Mouse (Mus musculus) heart, adult 2 months (tissue): ENCODE results near the gene Gmds. TPM values are rescaled to one million over a fixed set of nuclear protein-coding genes. Genes with fewer than 3 reads are reported as not detected.

Experiments used
- DNase-seq, 2 experiments: peaks; one replicate each; pipeline ENCODE4 v3.0.0; 2021
- H3K27ac ChIP-seq: fragments of 200-600 bp; 2 replicates; pipeline ENCODE4 v1.8.1; 2022
- H3K27me3 ChIP-seq: fragments of 200-500 bp; 2 replicates; pipeline ENCODE4 v1.6.1; 2012; ENCODE audit warnings: mild to moderate bottlenecking, low read length, inconsistent platforms, mixed read lengths; ENCODE audit not compliant: control insufficient read depth, insufficient read depth
- H3K36me3 ChIP-seq: fragments of 200-500 bp; 2 replicates; pipeline ENCODE4 v1.6.1; 2012; ENCODE audit warnings: low read length, inconsistent platforms; ENCODE audit not compliant: control insufficient read depth, insufficient read depth
- H3K4me1 ChIP-seq: fragments of 200-500 bp; 2 replicates; pipeline ENCODE4 v1.6.1; 2011; ENCODE audit warnings: low read length; ENCODE audit not compliant: control insufficient read depth, insufficient read depth
- H3K4me3 ChIP-seq: fragments of 200-600 bp; 2 replicates; pipeline ENCODE4 v1.8.1; 2022
- H3K79me2 ChIP-seq: fragments of 200-500 bp; replicated peaks from 2 replicates; pipeline ENCODE4 v1.6.1; 2012; ENCODE audit warnings: mild to moderate bottlenecking, inconsistent platforms, low read length, moderate library complexity, mixed read lengths; ENCODE audit not compliant: control insufficient read depth, insufficient read depth
- H3K9ac ChIP-seq: fragments of 200-500 bp; 2 replicates; pipeline ENCODE4 v1.6.1; 2012; ENCODE audit warnings: low read depth, mild to moderate bottlenecking, control low read depth, inconsistent platforms, low read length, mixed read lengths
- CTCF ChIP-seq: fragments of 200-600 bp; IDR thresholded peaks from 2 replicates; pipeline ENCODE4 v1.8.1; 2022; ENCODE audit warnings: antibody characterized with exemption, mild to moderate bottlenecking, moderate library complexity
- EP300 ChIP-seq: fragments of 200-500 bp; IDR thresholded peaks from 2 replicates; pipeline ENCODE4 v1.6.1; 2011; ENCODE audit warnings: low read depth, low read length, control low read depth; ENCODE audit not compliant: insufficient read depth
- POLR2A ChIP-seq: fragments of 200-500 bp; IDR thresholded peaks from 2 replicates; pipeline ENCODE4 v1.6.1; 2011; ENCODE audit warnings: mild to moderate bottlenecking, low read depth, low read length, control low read depth; ENCODE audit not compliant: insufficient read depth
- WGBS: fragments of 180-500 bp; shearing (Covaris S2); methylation state at CpG from one replicate; pipeline ENCODE4 v1.1.7; 2018; 5-methylcytosine and 5-hydroxymethylcytosine counted together
- intact Hi-C: fragments of 180-260 bp; cut with DNase I; formaldehyde crosslinking; loops from one replicate; pipeline ENCODE4 v1.15.1; 2025
- polyA plus RNA-seq: library from polyadenylated mRNA; depleted of rRNA; stranded (reverse); fragments of >200 nt; gene quantifications from 2 replicates; pipeline ENCODE4 v1.2.3, GENCODE M21; 2012
- total RNA-seq, 2 experiments: library from RNA; stranded (reverse); gene quantifications; 2 replicates each; pipeline ENCODE4 v1.2.3; 2021

The Gmds gene
- total and polyA plus RNA-seq, 3 experiments = 4.2 to 6.0 (median 5.2) TPM

- 91% methylated on average over 8 of the region's 8 CpGs for WGBS
- H3K27me3 ChIP-seq = no peaks in the 10 kb centered on the region
- H3K36me3 ChIP-seq = no peaks in the 10 kb centered on the region
- 0 out of 2 replicates have a peak, but pooled peaks cover 1% of the 10 kb centered on the region for H3K4me1 ChIP-seq
- H3K9ac ChIP-seq = no peak overlapping the region
- TF ChIP-seq POLR2A (no peak), CTCF (no peak), EP300 (no peak)
- DNase-seq = no peak
- H3K79me2 ChIP-seq = no peaks in the 10 kb centered on the region
- intact Hi-C loops = no loop called here
- H3K4me3 ChIP-seq = no peak overlapping the region
- no peak overlapping the region for H3K27ac ChIP-seq
These were observed 304.4 kb downstream of the Gmds start for GRCm38 (mm10) chr13:32034139-32034538.

GRCm38 (mm10) chr13:32026226-32026975 is 312.1 kb downstream of the Gmds start:
- intact Hi-C loops = no loop called here
- DNase-seq = no peak
- Histone ChIP-seq H3K9ac (no peak overlapping the region), H3K27ac (no peak overlapping the region), H3K79me2 (no peaks in the 10 kb centered on the region), H3K27me3 (no peaks in the 10 kb centered on the region), H3K36me3 (peaks cover 2% of the 10 kb centered on the region; the same call in 1 of the 2 replicates), H3K4me3 (no peak overlapping the region), H3K4me1 (peaks cover 3% of the 10 kb centered on the region)
- WGBS = 92% methylated on average over 6 of the region's 6 CpGs
- no peak for TF ChIP-seq CTCF
- no peak for TF ChIP-seq POLR2A
- TF ChIP-seq EP300 = no peak

- Histone ChIP-seq H3K36me3 (peaks cover 2% of the 10 kb centered on the region; the same call in 1 of the 2 replicates), H3K27ac (no peak overlapping the region), H3K4me1 (peaks cover 3% of the 10 kb centered on the region), H3K27me3 (no peaks in the 10 kb centered on the region), H3K79me2 (no peaks in the 10 kb centered on the region), H3K4me3 (no peak overlapping the region), H3K9ac (no peak overlapping the region)
- TF ChIP-seq EP300 (no peak), CTCF (no peak), POLR2A (no peak)
- no peak for DNase-seq
- intact Hi-C loops = no loop called here
These were observed 313.7 kb downstream of the Gmds start for GRCm38 (mm10) chr13:32024822-32025221.

GRCm38 (mm10) chr13:32020455-32021249 is 317.9 kb downstream of the Gmds start:
- TF ChIP-seq POLR2A = no peak
- TF ChIP-seq EP300 = no peak
- no peak for TF ChIP-seq CTCF
- Histone ChIP-seq H3K4me1 (peaks cover 3% of the 10 kb centered on the region; the same call in 1 of the 2 replicates), H3K36me3 (no peaks in the 10 kb centered on the region; the same call in 1 of the 2 replicates), H3K27ac (no peak overlapping the region), H3K27me3 (no peaks in the 10 kb centered on the region), H3K9ac (no peak overlapping the region), H3K79me2 (no peaks in the 10 kb centered on the region), H3K4me3 (no peak overlapping the region)
- no peak for DNase-seq
- 78% methylated on average over 6 of the region's 6 CpGs for WGBS
- intact Hi-C loops = no loop called here

GRCm38 (mm10) chr13:32019256-32019620 is 319.3 kb downstream of the Gmds start:
- H3K79me2 ChIP-seq = no peaks in the 10 kb centered on the region
- no peak for DNase-seq
- no peak overlapping the region for H3K27ac ChIP-seq
- intact Hi-C loops = loop anchor here (5.0 kb wide), 3 partner anchors 62 to 212 kb away; partner anchors contain the start of gene Foxc1
- H3K36me3 ChIP-seq = no peaks in the 10 kb centered on the region; the same call in 1 of the 2 replicates
- peaks cover 3% of the 10 kb centered on the region; the same call in 1 of the 2 replicates for H3K4me1 ChIP-seq
- H3K9ac ChIP-seq = no peak overlapping the region
- TF ChIP-seq EP300 (no peak), POLR2A (no peak)
- no peaks in the 10 kb centered on the region for H3K27me3 ChIP-seq
- no peak overlapping the region for H3K4me3 ChIP-seq
